Mouse (Mus musculus) intestine, embryonic 15.5 days (tissue): ENCODE results near the gene Olfr1138. TPM values are rescaled to one million over a fixed set of nuclear protein-coding genes. Genes with fewer than 3 reads are reported as not detected.

ENCODE experiments used
- ATAC-seq: fragments of 200-750 bp; cut with Nextera tagmentation; 2 replicates; pipeline ENCODE4 v1.8.0; 2017; ENCODE audit warnings: moderate TSS enrichment, moderate library complexity
- H3K27ac ChIP-seq: fragments of 300-500 bp; sonication (generic); 2 replicates; pipeline ENCODE4 v1.5.1; 2015; ENCODE audit warnings: mild to moderate bottlenecking, inconsistent platforms
- H3K27me3 ChIP-seq: fragments of 300-500 bp; sonication (generic); replicated peaks from 2 replicates; pipeline ENCODE4 v1.6.1; 2015; ENCODE audit warnings: inconsistent platforms
- H3K36me3 ChIP-seq: fragments of 300-500 bp; sonication (generic); 2 replicates; pipeline ENCODE4 v1.6.1; 2015; ENCODE audit warnings: inconsistent platforms
- H3K4me1 ChIP-seq: fragments of 300-500 bp; sonication (generic); replicated peaks from 2 replicates; pipeline ENCODE4 v1.6.1; 2015; ENCODE audit warnings: inconsistent platforms
- H3K4me2 ChIP-seq: fragments of 300-500 bp; sonication (generic); replicated peaks from 2 replicates; pipeline ENCODE4 v1.6.1; 2015; ENCODE audit warnings: mild to moderate bottlenecking, inconsistent platforms
- H3K4me3 ChIP-seq: fragments of 300-500 bp; sonication (generic); replicated peaks from 2 replicates; pipeline ENCODE4 v1.5.1; 2015; ENCODE audit warnings: inconsistent platforms
- H3K9ac ChIP-seq: fragments of 300-500 bp; sonication (generic); 2 replicates; pipeline ENCODE4 v1.6.1; 2015; ENCODE audit warnings: inconsistent platforms
- H3K9me3 ChIP-seq: fragments of 300-500 bp; sonication (generic); 2 replicates; pipeline ENCODE4 v1.6.1; 2016; ENCODE audit warnings: inconsistent platforms
- WGBS: fragments of 180-500 bp; shearing (Covaris S2); methylation state at CpG from one replicate; pipeline ENCODE4 v1.1.7; 2015; 5-methylcytosine and 5-hydroxymethylcytosine counted together
- polyA plus RNA-seq: library from polyadenylated mRNA; unstranded; fragments of >200 nt; fragmentation: Nextera tagmentation; extraction: Ambion mirVana; gene quantifications from 2 replicates; pipeline ENCODE4 v1.2.1, GENCODE M21; 2015

The Olfr1138 gene
- not detected in 2 replicates for polyA plus RNA-seq

DNA sequence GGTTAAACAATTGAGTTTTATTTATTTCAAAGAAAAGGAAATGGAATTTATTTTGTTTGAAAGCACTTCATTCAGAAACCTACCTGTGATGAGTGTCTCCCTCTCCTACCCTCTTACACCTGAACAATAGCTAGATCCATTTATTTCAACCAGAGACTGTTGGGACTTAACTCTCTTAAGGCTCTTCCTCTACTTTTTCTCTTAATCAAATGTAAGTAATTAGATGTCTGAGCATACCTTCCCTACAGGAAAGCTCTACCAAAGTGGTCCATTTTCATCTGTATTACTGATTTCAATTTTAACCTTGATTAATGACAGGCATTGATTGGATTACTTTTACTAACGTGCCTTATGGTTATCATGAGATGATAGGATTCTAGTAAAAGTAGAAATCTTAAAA lies at the start of gene Olfr1138:
Gene Olfr1138, minus strand, starts transcription at position 101 of the 400 bp plus-strand sequence.
- H3K36me3 ChIP-seq = no peaks in the 10 kb centered on the region

DNA sequence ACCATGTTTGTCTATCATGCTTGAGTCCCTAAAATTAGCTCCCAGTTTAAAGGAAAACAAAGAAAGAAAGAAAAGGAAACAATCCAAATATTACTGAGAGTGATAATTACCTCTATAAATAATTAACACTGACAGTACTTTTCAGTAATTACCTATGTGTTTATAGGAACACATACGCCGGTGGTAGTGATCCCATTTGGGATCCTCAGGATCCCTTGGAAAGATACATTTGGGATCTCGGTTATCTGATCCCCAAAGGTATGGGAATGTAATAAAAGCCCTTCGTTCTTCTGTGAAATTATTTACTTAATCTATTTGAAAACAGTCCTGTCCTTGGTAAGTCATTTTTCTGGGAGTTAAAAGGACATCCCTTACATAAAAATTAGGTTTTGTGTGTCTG lies 39.4 kb upstream of the Olfr1138 start, which contains the start of gene Olfr152:
Gene Olfr152, plus strand, starts transcription at position 301 of the 400 bp plus-strand sequence.
- Histone ChIP-seq H3K4me3 (no peak within 1 kb of the TSS), H3K9me3 (no peaks in the 10 kb centered on the region), H3K27me3 (no peaks in the 10 kb centered on the region), H3K27ac (no peak within 1 kb of the TSS), H3K36me3 (no peaks in the 10 kb centered on the region), H3K4me2 (no peak within 1 kb of the TSS), H3K4me1 (no peaks in the 10 kb centered on the region), H3K9ac (no peak within 1 kb of the TSS)
- ATAC-seq = no peak
- WGBS = 74% methylated on average over 4 of the region's 4 CpGs

More for the DNA sequence above, at the start of gene Olfr1138:
- no peak within 1 kb of the TSS for H3K27ac ChIP-seq
- no peaks in the 10 kb centered on the region for H3K27me3 ChIP-seq
- H3K4me3 ChIP-seq = no peak within 1 kb of the TSS
- no peaks in the 10 kb centered on the region for H3K9me3 ChIP-seq
- no peaks in the 10 kb centered on the region for H3K4me1 ChIP-seq
- no peak within 1 kb of the TSS for H3K4me2 ChIP-seq
- no peak within 1 kb of the TSS for H3K9ac ChIP-seq
- ATAC-seq = no peak
- 83% methylated on average over 1 of the region's 1 CpGs for WGBS

GRCm38 (mm10) chr2:87776143-87776542 lies 36.4 kb upstream of the Olfr1138 start:
- Histone ChIP-seq H3K9me3 (no peaks in the 10 kb centered on the region), H3K9ac (no peak overlapping the region), H3K4me3 (no peak overlapping the region), H3K4me2 (no peak overlapping the region), H3K27ac (no peak overlapping the region), H3K27me3 (no peaks in the 10 kb centered on the region), H3K36me3 (no peaks in the 10 kb centered on the region), H3K4me1 (no peaks in the 10 kb centered on the region)
- 36% methylated on average over 1 of the region's 1 CpGs for WGBS
- ATAC-seq = no peak

- Histone ChIP-seq H3K4me2 (no peak within 1 kb of the TSS), H3K4me3 (no peak within 1 kb of the TSS), H3K9me3 (no peaks in the 10 kb centered on the region), H3K36me3 (no peaks in the 10 kb centered on the region), H3K27me3 (no peaks in the 10 kb centered on the region), H3K27ac (no peak within 1 kb of the TSS), H3K9ac (no peak within 1 kb of the TSS), H3K4me1 (no peaks in the 10 kb centered on the region)
- WGBS = 88% methylated on average over 1 of the region's 1 CpGs
- ATAC-seq = no peak
Measured at GRCm38 (mm10) chr2:87753891-87754290, 14.1 kb upstream of the Olfr1138 start, which contains the start of gene Olfr1141. TSS of gene Olfr1141 (minus strand) at chr2:87753991.

DNA sequence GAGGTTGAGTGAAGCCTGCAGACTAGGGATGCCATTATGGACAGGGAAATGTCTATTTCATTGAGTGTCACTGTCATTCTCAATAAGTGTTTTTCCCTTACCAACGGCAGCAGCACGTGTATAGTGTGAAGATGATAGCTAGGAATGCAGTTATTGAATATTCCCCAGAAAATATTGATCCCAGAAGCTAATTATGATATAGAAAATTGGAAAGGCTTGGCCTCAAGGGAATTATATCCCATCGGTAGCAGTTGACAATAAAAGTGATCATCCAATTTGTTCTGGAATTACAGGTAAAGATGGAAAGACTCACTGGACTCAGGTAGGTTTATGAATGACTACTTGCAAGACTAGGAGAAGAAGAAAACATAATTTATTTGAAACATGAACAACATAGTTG lies 3.7 kb upstream of the Olfr1138 start, which contains the start of gene Olfr1140:
Gene Olfr1140, plus strand, starts transcription at position 301 of the 400 bp plus-strand sequence.
- Histone ChIP-seq H3K4me1 (no peaks in the 10 kb centered on the region), H3K27ac (no peak within 1 kb of the TSS), H3K4me3 (no peak within 1 kb of the TSS), H3K36me3 (no peaks in the 10 kb centered on the region), H3K9me3 (no peaks in the 10 kb centered on the region), H3K9ac (no peak within 1 kb of the TSS), H3K27me3 (no peaks in the 10 kb centered on the region), H3K4me2 (no peak within 1 kb of the TSS)
- ATAC-seq = no peak
- WGBS = 75% methylated on average over 3 of the region's 3 CpGs

GRCm38 (mm10) chr2:87713079-87713478 lies 26.7 kb downstream of the Olfr1138 start, which contains the start of gene Olfr1137:
TSS of gene Olfr1137 (minus strand) at chr2:87713179.
- Histone ChIP-seq H3K27me3 (no peaks in the 10 kb centered on the region), H3K36me3 (no peaks in the 10 kb centered on the region), H3K4me2 (no peak within 1 kb of the TSS), H3K4me1 (no peaks in the 10 kb centered on the region), H3K9me3 (no peaks in the 10 kb centered on the region), H3K27ac (no peak within 1 kb of the TSS), H3K4me3 (no peak within 1 kb of the TSS), H3K9ac (no peak within 1 kb of the TSS)
- no peak for ATAC-seq

DNA sequence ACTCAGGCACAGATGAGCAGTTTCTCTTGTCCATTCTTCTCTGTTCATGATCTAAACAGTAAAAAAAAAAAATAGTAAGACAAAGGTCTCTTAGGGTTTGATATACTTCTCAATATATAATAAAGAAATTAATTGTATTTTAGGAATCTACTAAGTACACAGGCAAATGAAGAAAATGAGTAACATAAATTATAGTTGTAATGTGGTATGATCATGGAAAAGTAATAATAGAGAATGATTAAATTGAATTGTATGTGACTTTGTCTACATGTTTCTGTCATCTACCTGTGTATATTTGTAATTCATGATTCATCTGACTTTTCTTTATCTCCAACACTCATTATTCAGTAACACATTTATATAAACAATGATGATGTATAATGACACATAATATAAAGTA lies 45.9 kb downstream of the Olfr1138 start, which contains the start of gene Olfr1136:
Gene Olfr1136, minus strand, starts transcription at position 101 of the 400 bp plus-strand sequence.
- Histone ChIP-seq H3K4me2 (no peak within 1 kb of the TSS), H3K36me3 (no peaks in the 10 kb centered on the region), H3K27ac (no peak within 1 kb of the TSS), H3K4me3 (no peak within 1 kb of the TSS), H3K9ac (no peak within 1 kb of the TSS), H3K9me3 (no peaks in the 10 kb centered on the region), H3K4me1 (no peaks in the 10 kb centered on the region), H3K27me3 (no peaks in the 10 kb centered on the region)
- no peak for ATAC-seq

Other genes with a start within 250 kb of the Olfr1138 start
- not detected in 2 replicates for gene Pramel7, start 242.9 kb downstream of the Olfr1138 start, polyA plus RNA-seq
- not detected in 2 replicates for gene Pramel6, start 233.4 kb downstream of the Olfr1138 start, polyA plus RNA-seq
- gene Olfr153, start 208.2 kb downstream of the Olfr1138 start, polyA plus RNA-seq = not detected in 2 replicates
- not detected in 2 replicates for gene Olfr1128, start 194.4 kb downstream of the Olfr1138 start, polyA plus RNA-seq
- gene Olfr1129, start 166.1 kb downstream of the Olfr1138 start, polyA plus RNA-seq = not detected in 2 replicates
- gene Olfr1130, start 133.8 kb downstream of the Olfr1138 start, polyA plus RNA-seq = not detected in 2 replicates
- gene Olfr1131, start 112.9 kb downstream of the Olfr1138 start, polyA plus RNA-seq = not detected in 2 replicates
- gene Olfr1132, start 102.4 kb downstream of the Olfr1138 start, polyA plus RNA-seq = not detected in 2 replicates
- not detected in 2 replicates for gene Olfr1133, start 92.6 kb downstream of the Olfr1138 start, polyA plus RNA-seq
- gene Olfr1134, start 81.5 kb downstream of the Olfr1138 start, polyA plus RNA-seq = not detected in 2 replicates
- gene Olfr1135, start 66.3 kb downstream of the Olfr1138 start, polyA plus RNA-seq = not detected in 2 replicates
- gene Olfr1136, start 46.0 kb downstream of the Olfr1138 start, polyA plus RNA-seq = not detected in 2 replicates
- not detected in 2 replicates for gene Olfr1137, start 26.8 kb downstream of the Olfr1138 start, polyA plus RNA-seq
- gene Olfr1140, start 3.8 kb upstream of the Olfr1138 start, polyA plus RNA-seq = not detected in 2 replicates
- gene Olfr1141, start 14.0 kb upstream of the Olfr1138 start, polyA plus RNA-seq = not detected in 2 replicates
- not detected in 2 replicates for gene Olfr152, start 39.5 kb upstream of the Olfr1138 start, polyA plus RNA-seq
- gene Olfr1143, start 60.6 kb upstream of the Olfr1138 start, polyA plus RNA-seq = not detected in 2 replicates
- gene Olfr1145, start 69.8 kb upstream of the Olfr1138 start, polyA plus RNA-seq = not detected in 2 replicates
- gene Olfr1148, start 90.6 kb upstream of the Olfr1138 start, polyA plus RNA-seq = not detected in 2 replicates
- gene Olfr1150-ps1, start 104.0 kb upstream of the Olfr1138 start, polyA plus RNA-seq = not detected in 2 replicates
- gene Olfr1151, start 115.9 kb upstream of the Olfr1138 start, polyA plus RNA-seq = not detected in 2 replicates
- not detected in 2 replicates for gene Olfr1152, start 126.5 kb upstream of the Olfr1138 start, polyA plus RNA-seq
- not detected in 2 replicates for gene Olfr1153, start 155.0 kb upstream of the Olfr1138 start, polyA plus RNA-seq
- gene Olfr1154, start 165.2 kb upstream of the Olfr1138 start, polyA plus RNA-seq = not detected in 2 replicates
- not detected in 2 replicates for gene Olfr1155, start 205.2 kb upstream of the Olfr1138 start, polyA plus RNA-seq
- not detected in 2 replicates for gene Olfr1156, start 213.1 kb upstream of the Olfr1138 start, polyA plus RNA-seq
- gene Olfr1157, start 228.3 kb upstream of the Olfr1138 start, polyA plus RNA-seq = not detected in 2 replicates
- not detected in 2 replicates for gene Olfr74, start 234.7 kb upstream of the Olfr1138 start, polyA plus RNA-seq